Mouse (Mus musculus) embryonic facial prominence, embryonic 11.5 days (tissue): ENCODE results near the gene Ocln. TPM values are rescaled to one million over a fixed set of nuclear protein-coding genes. Genes with fewer than 3 reads are reported as not detected.
"Not testable (repeated sequence)": the region's sequence is repeated elsewhere in the genome, so short reads cannot be mapped to it uniquely, and the experiment has no call there.

ENCODE experiments used
- ATAC-seq: fragments of 200-750 bp; cut with Nextera tagmentation; replicated peaks from 2 replicates; pipeline ENCODE4 v1.8.0; 2017; ENCODE audit warnings: low read depth; ENCODE audit not compliant: insufficient number of reproducible peaks, low FRiP score, low TSS enrichment
- DNase-seq: peaks from one replicate; pipeline ENCODE4 v3.0.0-alpha.2; 2015; ENCODE audit warnings: low spot score
- H3K27ac ChIP-seq: fragments of 300-500 bp; sonication (generic); replicated peaks from 2 replicates; pipeline ENCODE4 v1.5.1; 2014; ENCODE audit warnings: mild to moderate bottlenecking, low read depth, low read length, control low read depth
- H3K27me3 ChIP-seq: fragments of 300-500 bp; sonication (generic); 2 replicates; pipeline ENCODE4 v1.6.1; 2014; ENCODE audit warnings: mild to moderate bottlenecking, low read length, moderate library complexity, mixed read lengths; ENCODE audit not compliant: control insufficient read depth, insufficient read depth
- H3K36me3 ChIP-seq: fragments of 300-500 bp; sonication (generic); replicated peaks from 2 replicates; pipeline ENCODE4 v1.6.1; 2014; ENCODE audit warnings: low read depth, mild to moderate bottlenecking, low read length, moderate library complexity, mixed read lengths; ENCODE audit not compliant: control insufficient read depth, insufficient read depth
- H3K4me1 ChIP-seq: fragments of 300-500 bp; sonication (generic); 2 replicates; pipeline ENCODE4 v1.6.1; 2014; ENCODE audit warnings: low read length, mixed read lengths; ENCODE audit not compliant: control insufficient read depth, insufficient read depth
- H3K4me2 ChIP-seq: fragments of 300-500 bp; sonication (generic); 2 replicates; pipeline ENCODE4 v1.6.1; 2014; ENCODE audit warnings: low read depth, mild to moderate bottlenecking, control low read depth, low read length, moderate library complexity
- H3K4me3 ChIP-seq: fragments of 300-500 bp; sonication (generic); 2 replicates; pipeline ENCODE4 v1.5.1; 2014; ENCODE audit warnings: low read depth, low read length, control low read depth
- H3K9ac ChIP-seq: fragments of 300-500 bp; sonication (generic); replicated peaks from 2 replicates; pipeline ENCODE4 v1.6.1; 2014; ENCODE audit warnings: mild to moderate bottlenecking, control low read depth, low read length
- H3K9me3 ChIP-seq: fragments of 300-500 bp; sonication (generic); replicated peaks from 2 replicates; pipeline ENCODE4 v1.6.1; 2016; ENCODE audit warnings: mild to moderate bottlenecking, low read length, inconsistent platforms, mixed read lengths; ENCODE audit not compliant: control insufficient read depth
- WGBS: fragments of 180-500 bp; shearing (Covaris S2); extraction: QIAGEN DNeasy Blood & Tissue Kit; methylation state at CpG from one replicate; pipeline ENCODE4 v1.1.7; 2014; 5-methylcytosine and 5-hydroxymethylcytosine counted together
- polyA plus RNA-seq: library from polyadenylated mRNA; unstranded; fragments of >200 nt; fragmentation: Nextera tagmentation; extraction: Ambion mirVana; gene quantifications from 2 replicates; pipeline ENCODE4 v1.2.1, GENCODE M21; 2014

The Ocln gene
- polyA plus RNA-seq, 1 experiment from 2014 or later = 6.7 TPM

DNA sequence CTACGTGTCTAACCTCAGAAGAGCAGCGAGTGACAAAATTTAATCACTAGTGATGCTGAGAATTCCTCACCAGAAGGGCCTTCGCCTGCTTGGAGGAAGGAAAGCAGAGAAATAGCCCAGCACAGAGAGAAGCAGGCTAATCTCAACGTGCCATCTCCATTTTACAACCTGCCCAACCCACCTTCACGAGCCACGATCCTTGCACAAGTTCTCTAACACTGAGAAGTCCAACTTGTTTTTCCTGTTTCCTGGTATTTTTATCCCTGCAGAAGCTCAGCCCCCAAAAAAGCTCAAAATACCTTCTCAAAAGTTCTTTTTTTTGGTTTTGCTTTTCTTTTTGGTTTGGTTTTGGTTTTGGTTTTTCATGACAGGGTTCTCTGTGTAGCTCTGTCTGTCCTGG, 34.3 kb downstream of the Ocln start:
- H3K9me3 ChIP-seq = no peaks in the 10 kb centered on the region
- no peak overlapping the region for H3K27ac ChIP-seq
- no peaks in the 10 kb centered on the region for H3K36me3 ChIP-seq
- no peaks in the 10 kb centered on the region for H3K27me3 ChIP-seq
- ATAC-seq (no peak), DNase-seq (peak; percentile 30)
- no peak overlapping the region for H3K4me2 ChIP-seq
- H3K9ac ChIP-seq = no peak overlapping the region
- 88% methylated on average over 6 of the region's 6 CpGs for WGBS
- H3K4me1 ChIP-seq = no peaks in the 10 kb centered on the region
- no peak overlapping the region for H3K4me3 ChIP-seq

DNA sequence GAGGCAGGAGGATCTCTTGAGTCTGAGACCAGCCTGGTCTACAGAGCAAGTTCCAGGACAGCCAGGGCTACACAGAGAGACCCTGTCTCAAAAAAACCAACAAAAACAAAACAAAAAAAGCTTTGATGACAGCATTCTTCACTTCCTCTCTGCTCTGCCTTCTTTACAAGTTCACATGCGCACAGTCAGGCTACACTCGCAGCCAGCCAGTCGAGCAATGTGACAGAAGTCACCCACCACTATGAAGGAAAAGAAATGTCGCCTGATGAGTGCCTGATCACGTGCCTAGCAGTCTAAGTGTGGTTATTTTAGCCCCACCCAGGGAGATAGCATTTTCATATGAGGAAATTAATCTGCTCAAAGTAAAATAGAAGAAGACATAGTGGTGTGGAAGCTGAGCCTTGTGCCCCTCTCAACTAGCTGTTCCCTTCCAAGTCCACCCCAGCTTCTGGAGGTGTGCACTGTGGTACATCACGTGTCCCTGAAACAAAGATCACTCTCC, 34.8 kb downstream of the Ocln start:
- Histone ChIP-seq H3K9me3 (no peaks in the 10 kb centered on the region), H3K4me3 (no peak overlapping the region), H3K4me1 (no peaks in the 10 kb centered on the region), H3K36me3 (no peaks in the 10 kb centered on the region), H3K27ac (no peak overlapping the region), H3K9ac (no peak overlapping the region), H3K4me2 (no peak overlapping the region), H3K27me3 (no peaks in the 10 kb centered on the region)
- DNase-seq (no peak), ATAC-seq (no peak)
- WGBS = 84% methylated on average over 6 of the region's 6 CpGs

- H3K4me1 ChIP-seq = no peaks in the 10 kb centered on the region
- no peak overlapping the region for H3K4me2 ChIP-seq
- DNase-seq = peak; percentile 56
- no peak overlapping the region for H3K4me3 ChIP-seq
- H3K27me3 ChIP-seq = no peaks in the 10 kb centered on the region
- H3K9ac ChIP-seq = no peak overlapping the region; the same call in 1 of the 2 replicates
- no peaks in the 10 kb centered on the region for H3K36me3 ChIP-seq
- no peak for ATAC-seq
- H3K9me3 ChIP-seq = no peaks in the 10 kb centered on the region
- peak overlapping the region; percentile 35; the same call in 1 of the 2 replicates for H3K27ac ChIP-seq
- WGBS = 46% methylated on average over 12 of the region's 12 CpGs
Measured at GRCm38 (mm10) chr13:100516213-100517105, 36.1 kb downstream of the Ocln start.

- WGBS = 83% methylated on average over 2 of the region's 2 CpGs
- H3K36me3 ChIP-seq = no peaks in the 10 kb centered on the region
- H3K9me3 ChIP-seq = no peaks in the 10 kb centered on the region
- H3K9ac ChIP-seq = no peak overlapping the region
- DNase-seq (no peak), ATAC-seq (no peak)
- no peak overlapping the region for H3K27ac ChIP-seq
- no peak overlapping the region for H3K4me2 ChIP-seq
- H3K4me1 ChIP-seq = no peaks in the 10 kb centered on the region
- H3K4me3 ChIP-seq = no peak overlapping the region
- no peaks in the 10 kb centered on the region for H3K27me3 ChIP-seq
Measured at GRCm38 (mm10) chr13:100512792-100513191, 39.7 kb downstream of the Ocln start.

GRCm38 (mm10) chr13:100511860-100512364, 40.6 kb downstream of the Ocln start:
- DNase-seq = no peak
- no peak for ATAC-seq
- no peak overlapping the region for H3K27ac ChIP-seq
- H3K4me1 ChIP-seq = no peaks in the 10 kb centered on the region
- no peak overlapping the region for H3K4me2 ChIP-seq
- H3K36me3 ChIP-seq = no peaks in the 10 kb centered on the region
- no peak overlapping the region for H3K4me3 ChIP-seq
- H3K9me3 ChIP-seq = no peaks in the 10 kb centered on the region
- H3K9ac ChIP-seq = no peak overlapping the region
- no peaks in the 10 kb centered on the region for H3K27me3 ChIP-seq
- 78% methylated on average over 4 of the region's 4 CpGs for WGBS

DNA sequence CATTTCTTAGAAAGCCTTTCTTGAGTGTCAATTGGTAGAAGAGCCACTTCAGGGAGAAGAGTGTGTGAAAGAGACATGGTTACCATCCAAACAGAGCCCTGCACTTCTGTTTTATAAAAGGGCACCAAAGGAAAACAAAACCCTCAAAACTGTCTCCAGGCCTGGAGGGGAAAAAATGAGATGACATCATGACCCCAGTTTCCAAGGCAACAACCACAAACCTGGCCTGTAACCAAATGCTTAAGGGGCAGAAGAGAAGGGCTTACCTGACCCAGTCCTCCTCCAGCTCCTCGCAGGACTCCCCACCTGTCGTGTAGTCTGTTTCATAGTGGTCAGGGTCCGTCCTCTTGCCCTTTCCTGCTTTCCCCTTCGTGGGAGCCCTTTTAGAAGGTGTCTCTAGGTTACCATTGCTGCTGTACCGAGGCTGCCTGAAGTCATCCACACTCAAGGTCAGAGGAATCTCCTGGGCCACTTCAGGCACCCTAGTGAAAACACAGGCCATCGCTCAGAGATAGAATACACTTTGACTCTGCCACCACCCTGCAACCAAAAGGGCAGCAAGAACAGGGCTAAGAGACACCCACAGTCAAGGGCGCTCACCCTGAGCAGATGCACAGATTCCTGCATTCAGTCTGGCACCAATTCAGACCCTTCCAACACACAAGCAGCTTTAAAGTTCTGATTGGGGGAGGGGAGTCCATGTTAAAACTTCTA, 41.2 kb downstream of the Ocln start:
- no peaks in the 10 kb centered on the region for H3K9me3 ChIP-seq
- H3K27me3 ChIP-seq = no peaks in the 10 kb centered on the region
- no peak overlapping the region for H3K9ac ChIP-seq
- H3K4me2 ChIP-seq = no peak overlapping the region
- no peak overlapping the region for H3K4me3 ChIP-seq
- no peaks in the 10 kb centered on the region for H3K4me1 ChIP-seq
- no peak for DNase-seq
- WGBS = 80% methylated on average over 7 of the region's 7 CpGs
- no peaks in the 10 kb centered on the region for H3K36me3 ChIP-seq
- H3K27ac ChIP-seq = no peak overlapping the region
- no peak for ATAC-seq

- H3K27ac ChIP-seq, ATAC-seq, H3K4me3 ChIP-seq, H3K36me3 ChIP-seq, H3K4me2 ChIP-seq, DNase-seq, H3K27me3 ChIP-seq, H3K9me3 ChIP-seq, H3K4me1 ChIP-seq, H3K9ac ChIP-seq: not testable (repeated sequence)
Measured at GRCm38 (mm10) chr13:100499625-100500024, 52.9 kb downstream of the Ocln start.

- no peak overlapping the region for H3K9ac ChIP-seq
Measured at GRCm38 (mm10) chr13:100495337-100495736, 57.2 kb downstream of the Ocln start.

More at GRCm38 (mm10) chr13:100495337-100495736, 57.2 kb downstream of the Ocln start:
- Histone ChIP-seq H3K4me1 (no peaks in the 10 kb centered on the region), H3K9me3 (no peaks in the 10 kb centered on the region), H3K4me2 (no peak overlapping the region), H3K36me3 (no peaks in the 10 kb centered on the region), H3K4me3 (no peak overlapping the region), H3K27ac (no peak overlapping the region), H3K27me3 (no peaks in the 10 kb centered on the region)
- DNase-seq (no peak), ATAC-seq (no peak)
- 93% methylated on average over 4 of the region's 4 CpGs for WGBS
